Mouse (Mus musculus) Muller cell, postnatal 12 days (primary cell): Measurements from ENCODE around the gene Cpn2.

Experiments used
- DNase-seq: peaks from one replicate; pipeline ENCODE4 v3.0.0-alpha.2; 2015; ENCODE audit errors: inconsistent ontology term

Cpn2 gene

DNA sequence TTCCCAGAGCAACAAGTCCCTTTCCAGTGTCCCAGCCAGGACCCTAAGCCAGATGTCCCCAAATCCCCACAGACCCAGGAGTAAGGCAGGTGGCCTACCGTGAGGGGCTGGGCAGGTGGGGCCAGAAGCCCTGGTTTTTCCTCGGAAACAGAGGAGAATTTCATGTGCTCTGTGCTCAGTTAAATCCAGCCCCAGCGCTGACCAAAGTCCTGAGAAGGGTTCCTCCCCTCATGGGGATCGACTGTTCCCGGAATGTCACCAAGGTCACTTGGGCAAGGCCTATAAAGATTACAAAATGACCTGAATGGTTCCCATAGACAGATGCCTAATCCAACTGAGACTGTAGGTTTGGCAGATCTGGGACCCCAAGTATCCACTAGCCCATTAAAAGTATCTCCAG lies at the start of gene Cpn2:
TSS of gene Cpn2 (minus strand) at position 141 of the 400 bp plus-strand sequence.
- no peak for DNase-seq

DNA sequence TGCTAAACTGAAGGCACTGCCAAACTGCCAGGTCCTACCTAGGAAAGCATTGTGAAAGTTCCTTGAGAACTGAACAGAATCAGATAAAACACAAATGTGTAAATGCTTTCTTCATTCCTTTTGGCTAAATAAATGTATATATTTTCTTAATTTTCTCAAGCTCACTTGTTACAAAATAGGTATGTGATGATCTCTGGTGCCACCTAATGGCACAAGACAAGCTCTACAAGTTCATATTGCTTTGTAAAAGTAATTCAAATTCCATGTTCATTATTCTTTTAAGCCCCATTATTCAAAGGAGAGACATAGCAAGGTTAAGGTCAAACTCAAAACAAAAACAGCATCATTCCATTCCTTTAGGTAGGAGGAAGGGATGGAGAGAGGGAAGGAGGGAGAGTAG lies 46.9 kb upstream of the Cpn2 start:
- DNase-seq, result peak; percentile 17

DNA sequence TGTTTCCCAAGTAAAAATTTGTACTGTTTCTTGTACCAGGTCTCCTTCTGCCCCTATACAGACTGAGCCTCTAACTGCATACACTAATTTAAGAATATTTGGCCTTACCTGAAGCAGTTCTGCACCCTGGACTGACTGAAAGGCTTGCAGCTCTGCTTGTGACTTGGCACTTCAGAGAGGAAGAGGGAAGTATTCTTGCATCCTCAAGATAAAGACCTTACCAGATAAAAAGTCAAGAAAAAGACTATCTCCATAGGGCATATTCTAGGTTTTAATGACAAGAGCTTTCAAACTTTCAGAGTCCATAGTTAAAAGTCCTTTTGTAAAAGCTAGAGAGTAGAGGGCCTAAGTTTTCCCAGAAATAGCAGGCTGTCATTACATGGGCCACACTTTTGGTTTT lies 43.3 kb upstream of the Cpn2 start, which contains the start of gene Gp5:
TSS of gene Gp5 (minus strand) at position 133 of the 400 bp plus-strand sequence.
- no peak for DNase-seq

DNA sequence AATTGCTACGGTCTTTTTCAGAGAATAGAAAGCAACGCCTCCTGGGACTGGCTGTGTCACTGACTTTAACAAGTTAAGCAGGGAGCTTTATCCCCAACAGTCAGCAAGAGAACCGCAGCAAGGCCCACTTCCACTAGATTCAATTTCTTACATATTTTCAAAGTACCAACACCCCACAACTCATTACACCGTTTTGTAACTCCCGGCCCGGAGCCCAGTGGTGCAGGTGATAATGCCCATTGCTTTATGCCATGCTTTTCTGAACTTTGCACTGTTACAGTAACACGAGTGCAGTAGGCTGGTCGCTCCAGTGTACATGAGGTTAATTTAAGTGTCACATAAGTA lies 42.8 kb upstream of the Cpn2 start:
- DNase-seq, result no peak

DNA sequence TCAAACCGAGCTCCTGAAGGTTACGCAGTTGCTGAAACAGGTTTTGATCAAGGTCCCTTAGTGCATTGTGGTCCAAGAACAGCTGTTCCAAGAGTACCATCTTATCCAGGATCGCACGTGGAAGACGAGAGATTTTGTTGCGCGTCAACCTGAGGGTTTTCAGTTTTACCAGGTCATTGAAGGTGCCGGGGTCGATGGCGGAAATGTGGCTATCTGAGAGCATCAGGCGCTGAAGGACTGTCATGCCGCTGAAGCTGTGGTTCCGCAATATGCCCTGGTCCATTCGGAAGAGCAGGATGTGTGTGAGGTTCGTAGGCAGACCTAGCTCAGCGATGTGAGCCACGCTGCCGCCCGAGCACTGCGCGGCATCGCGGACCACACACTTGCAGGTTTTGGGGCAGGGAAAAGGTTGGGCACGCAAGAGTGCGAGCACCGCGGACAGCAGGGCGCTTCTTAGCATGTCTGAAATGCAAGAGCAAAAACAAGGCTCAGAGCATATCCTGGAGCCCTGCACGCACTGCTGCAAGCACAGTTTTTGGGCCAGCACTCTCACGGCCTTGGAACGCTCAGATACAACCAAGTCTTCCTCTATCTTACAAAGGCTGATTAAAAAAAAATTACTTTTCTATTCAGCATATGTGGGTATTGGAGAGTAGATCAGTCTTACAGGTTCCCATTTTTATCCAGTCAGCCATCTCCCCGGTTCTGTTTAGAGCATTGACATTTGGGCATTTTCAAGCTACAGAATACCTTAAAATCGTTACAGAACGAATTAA lies 42.3 kb upstream of the Cpn2 start:
- DNase-seq, result peak; percentile 17

DNA sequence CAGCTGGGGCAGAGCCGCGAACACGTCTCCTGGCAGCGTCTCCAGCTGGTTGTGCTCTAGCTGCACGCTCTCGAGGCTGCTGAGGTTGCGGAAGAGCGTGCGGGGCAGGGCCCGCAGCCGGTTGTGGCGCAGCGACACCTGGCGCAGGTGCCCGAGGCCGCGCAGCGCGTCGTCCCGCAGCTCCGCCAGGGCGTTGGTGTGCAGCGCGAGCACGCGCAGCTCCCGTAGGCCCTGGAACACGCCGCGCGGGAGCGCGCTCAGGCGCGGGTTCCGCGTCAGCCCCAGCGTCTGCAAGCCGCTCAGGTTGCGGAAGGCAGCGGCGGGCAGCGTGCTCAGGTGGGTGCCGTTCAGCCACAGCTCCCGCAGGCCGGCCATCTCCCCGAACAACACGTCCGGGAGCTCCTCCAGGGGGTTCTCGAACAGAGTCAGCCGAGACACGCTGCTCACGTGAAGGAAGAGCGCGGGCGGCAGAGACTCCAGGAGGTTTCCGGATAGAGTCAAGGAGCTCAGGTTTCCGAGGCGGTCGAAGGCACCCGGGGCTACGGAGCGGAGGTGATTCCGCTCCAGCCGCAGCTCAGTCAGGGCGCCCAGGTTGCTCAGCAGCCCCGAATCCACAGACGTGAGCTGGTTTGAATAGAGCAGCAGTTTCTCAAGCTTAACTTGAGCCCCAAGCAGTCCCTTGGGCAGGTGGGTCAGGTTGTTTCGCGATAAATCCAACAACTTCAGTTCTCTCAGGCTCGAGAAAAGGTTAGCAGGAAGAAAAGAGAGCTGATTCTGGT lies 41.5 kb upstream of the Cpn2 start:
- DNase-seq, result peak; percentile 54

DNA sequence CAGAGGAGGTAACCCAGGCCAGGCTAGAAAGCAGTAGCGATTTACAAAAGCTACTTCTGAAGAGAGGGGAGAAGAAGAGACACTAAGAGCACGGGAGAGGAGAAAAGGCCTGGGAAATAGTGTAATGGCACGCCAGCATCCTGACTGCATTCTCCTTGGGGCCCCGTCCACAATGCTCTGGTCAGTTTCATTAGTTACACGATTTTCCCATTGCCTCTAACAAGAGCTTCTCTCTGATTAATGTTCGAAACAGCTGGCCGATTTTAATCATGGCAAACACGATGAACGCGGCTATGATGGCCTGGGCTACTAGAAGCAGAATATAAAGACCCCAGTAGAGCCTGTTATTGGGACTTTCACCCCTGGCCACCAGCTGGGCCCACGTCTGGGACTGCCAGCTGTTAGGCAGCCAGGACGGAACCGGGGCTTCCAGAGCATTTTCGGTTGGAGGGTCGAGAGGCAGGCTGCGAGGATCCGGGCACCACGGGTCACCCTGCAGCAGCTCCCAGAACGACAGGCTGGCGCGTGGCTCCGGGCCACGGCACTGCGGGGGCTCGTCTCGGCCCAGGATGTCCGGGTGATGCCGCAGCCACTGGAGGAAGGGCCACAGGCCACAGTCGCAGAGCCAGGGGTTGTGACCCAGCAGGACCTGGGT lies 40.8 kb upstream of the Cpn2 start:
- no peak for DNase-seq

DNA sequence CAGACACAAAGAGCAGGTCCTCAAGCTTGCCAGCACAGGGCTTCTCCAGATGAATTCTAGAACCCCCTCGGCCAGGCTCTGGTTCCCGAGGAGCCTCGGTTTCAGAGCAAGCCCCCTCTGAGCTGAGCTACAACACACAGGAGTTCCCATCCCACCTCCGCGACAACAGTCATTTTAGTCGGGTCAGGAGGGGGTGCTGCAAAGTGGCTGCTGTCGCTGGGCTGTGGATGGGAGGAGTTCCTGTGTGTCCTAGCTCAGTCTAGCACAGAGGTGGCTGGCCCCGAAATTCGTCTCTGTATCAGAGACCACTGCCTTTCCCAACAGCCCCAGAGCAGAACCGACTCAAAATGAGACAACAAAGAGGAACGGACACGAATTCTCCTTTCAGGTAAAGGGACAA lies 40.0 kb upstream of the Cpn2 start:
- no peak for DNase-seq

DNA sequence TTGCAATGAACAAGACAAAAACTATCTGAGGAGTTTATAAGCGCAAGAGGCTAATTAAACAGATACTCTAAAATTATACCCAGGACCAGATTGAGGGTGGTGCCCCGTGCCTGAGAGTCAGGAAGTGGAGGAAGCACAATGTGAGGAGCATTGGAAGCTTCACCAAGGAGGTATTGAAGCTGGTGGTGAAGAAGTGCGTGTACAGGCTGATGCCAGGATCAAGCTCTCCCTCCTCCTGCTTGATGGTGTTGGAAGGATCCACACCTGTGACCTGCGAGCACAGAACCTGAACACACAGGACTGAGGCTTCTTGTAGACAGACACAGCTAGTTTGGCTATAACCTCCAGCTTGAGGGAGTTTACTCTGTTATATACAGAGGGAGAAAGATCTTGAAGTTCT lies 38.8 kb upstream of the Cpn2 start:
- no peak for DNase-seq

DNA sequence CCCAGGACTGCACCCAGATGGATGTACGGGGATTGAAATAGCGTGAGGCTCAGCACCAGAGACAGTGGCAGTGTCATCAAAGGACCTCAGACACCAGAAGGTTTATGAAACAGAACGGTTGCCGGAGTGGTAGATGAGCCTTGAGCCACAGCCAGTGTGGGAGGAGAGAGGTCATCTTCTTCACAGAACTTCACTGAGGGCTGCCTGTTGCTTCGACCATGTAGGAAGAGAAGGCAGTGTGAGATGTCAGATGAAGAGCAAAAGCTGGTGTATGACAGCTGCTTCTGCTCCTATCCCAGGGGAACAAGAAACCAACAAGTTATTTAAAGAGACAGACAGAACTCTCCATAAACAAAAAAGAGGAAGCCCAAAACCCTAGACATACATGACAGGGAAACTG lies 36.9 kb upstream of the Cpn2 start:
- DNase-seq, result no peak

DNA sequence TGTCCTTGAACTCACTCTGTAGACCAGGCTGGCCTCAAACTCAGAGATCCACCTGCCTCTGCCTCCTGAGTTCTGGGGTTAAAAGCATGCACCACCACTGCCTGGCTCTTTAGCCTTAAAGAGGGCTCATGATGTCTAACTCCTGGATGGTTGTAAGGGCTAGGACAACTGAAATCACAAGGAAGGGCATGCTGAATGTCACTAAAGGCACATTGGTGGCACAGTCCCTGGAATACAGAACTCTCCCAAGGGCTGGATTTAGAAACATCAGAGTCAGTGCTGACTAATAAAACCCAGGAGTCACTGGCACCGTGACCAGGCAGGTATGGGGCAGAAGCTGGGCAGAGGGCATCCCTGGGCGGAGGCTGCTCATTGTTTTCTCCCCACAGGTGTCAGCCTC lies 36.1 kb upstream of the Cpn2 start:
- DNase-seq, result no peak

DNA sequence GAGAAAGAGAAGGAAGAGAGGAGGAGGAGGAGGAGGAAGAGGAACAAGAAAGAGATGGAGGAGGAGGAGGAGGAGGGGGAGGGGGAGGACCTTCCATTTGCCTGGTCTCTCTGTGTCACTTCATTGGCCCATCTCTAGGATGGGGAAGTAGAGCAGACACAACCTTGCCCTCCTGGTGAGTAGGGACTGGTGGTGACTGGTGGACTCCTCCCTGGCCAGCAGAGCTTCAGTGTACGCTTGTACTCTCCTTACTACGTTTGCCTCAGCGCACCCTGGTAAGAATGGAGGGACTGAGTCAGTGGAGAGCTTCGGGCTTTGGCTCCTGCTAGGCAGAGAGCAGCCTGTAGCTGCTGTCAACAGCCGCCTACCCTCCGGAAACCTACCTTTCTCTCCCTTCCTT lies 35.4 kb upstream of the Cpn2 start:
- DNase-seq, result no peak

DNA sequence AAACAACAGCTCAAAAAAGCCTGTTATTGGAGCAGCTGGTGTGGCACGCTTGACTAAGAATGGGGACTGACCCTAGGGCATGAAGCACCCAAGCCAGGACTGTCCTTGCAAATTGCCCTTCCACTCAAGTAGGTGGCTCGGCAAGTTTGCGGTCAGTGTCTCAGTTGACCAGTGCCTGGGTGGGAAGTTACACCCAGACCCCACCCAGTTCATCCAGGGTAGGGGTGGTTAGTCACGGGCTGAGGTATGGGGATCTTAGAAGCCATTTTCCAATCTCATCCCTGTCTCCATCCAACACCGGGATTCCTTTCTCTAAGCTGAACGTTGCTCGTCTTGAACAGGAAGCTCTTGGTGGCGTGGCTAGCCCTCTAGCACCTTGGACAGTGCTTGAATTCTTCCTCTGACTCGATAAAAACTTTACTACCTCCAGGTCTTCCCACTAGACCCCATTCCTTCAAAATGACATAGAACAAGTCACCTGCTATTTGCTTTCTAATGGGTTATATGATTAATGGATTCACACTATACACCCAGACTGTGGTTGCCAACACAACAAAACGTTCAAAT lies 32.5 kb upstream of the Cpn2 start:
- DNase-seq, result no peak

DNA sequence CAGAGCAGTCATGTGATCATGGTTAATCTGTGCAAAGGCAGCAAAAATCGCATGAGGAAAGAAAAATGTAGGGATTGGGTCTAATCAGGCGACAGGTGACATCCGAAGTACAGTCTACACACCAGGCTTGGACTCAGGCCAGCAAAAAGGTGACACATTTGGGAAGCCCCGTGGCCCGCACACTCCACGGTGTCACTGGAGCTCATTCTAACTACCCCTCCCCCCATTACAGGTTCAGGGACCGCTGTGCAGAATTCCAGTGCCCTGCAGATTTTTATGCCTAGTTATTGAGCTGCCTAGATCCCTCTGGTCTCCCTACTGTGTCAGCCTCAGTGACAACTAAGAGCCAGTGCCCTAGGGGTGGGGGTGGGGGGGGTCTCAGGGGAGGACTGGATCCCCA lies 30.2 kb upstream of the Cpn2 start:
- DNase-seq, result no peak

DNA sequence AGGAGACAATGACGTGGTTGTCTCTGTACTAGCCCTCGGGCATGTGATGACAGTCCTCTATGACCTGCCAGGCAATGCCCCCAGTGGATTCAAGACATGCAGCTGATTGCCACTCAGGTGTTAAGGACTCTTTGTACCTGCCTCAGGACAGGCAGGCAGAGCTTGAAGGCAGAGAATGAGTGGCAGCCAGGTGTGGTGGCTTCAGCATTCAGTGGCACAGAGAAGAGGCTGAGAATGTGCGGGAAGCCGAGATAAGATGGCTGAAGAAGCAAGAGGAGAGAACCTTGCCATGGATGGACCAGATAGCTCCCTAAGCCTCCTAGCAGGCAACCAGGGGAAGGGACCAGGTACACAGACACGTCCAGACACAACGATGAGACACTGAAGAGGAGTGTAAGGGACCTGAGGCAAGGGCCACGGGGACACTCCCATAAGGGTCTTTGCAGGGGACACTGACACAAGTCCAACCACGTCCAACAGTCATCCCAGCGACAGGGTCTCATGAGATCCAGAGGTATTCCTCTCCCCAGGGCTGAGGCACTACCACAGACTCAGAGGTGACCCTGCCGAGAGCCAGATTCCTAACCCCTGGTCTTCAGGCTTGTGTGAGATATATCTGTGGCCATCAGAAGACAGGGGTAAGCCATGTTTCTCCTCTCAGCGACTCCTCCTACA lies 29.4 kb upstream of the Cpn2 start:
- no peak for DNase-seq

DNA sequence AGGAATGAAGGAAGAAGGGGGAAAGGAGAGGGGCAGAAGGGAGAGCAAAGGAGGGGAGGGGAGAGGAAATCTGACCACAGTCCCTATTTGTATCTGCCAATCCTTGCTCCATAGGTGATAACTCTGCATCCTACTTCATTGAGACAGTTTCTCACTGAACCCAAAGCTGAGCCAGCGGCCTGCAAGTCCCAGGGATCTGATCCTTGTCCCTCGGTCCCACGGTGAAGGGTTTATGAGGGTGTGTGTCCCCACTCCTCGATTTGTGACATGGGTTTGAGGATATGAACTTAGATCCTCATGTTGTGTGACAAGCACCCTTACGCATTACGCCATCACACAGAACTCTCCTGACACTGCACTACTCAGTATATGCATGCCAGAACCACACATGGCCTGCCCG lies 27.8 kb upstream of the Cpn2 start:
- no peak for DNase-seq

DNA sequence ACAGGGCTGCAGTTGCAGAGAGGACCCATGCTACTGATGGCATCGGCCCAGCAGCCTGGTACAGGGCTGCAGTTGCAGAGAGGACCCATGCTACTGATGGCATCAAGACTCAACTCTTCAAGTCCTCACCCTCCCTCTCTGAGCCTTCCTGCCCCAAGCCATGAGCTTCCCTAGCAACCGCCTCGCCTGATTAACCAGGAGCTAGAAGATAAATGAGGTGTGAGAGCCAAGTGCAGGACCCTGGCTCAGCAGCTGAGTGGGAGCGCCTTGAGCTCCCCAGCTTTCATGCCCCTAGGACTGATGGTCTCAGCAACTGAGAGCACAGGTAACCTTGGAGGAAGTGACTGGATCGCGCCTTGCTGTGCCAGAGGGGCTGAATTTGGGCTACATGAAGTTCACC lies 23.1 kb upstream of the Cpn2 start:
- no peak for DNase-seq

DNA sequence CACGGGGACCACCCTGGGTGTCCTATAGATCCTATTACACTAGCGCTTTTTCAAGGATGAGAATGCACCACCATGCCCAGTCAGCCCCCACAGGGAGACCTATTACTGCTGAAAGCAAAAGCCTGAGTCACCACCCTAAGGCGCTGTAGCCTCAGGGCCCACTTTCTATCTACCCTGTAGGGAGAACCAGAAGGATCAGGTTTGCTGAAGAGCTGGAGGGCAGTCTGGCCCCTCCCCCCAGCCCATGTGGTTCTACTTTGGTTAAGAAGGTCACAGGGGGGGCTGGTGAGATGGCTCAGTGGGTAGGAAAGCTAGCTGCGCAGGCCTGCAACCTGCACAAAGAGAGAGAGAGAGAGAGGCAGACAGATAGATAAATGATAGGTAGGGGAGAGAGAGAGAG lies 18.4 kb upstream of the Cpn2 start:
- no peak for DNase-seq

DNA sequence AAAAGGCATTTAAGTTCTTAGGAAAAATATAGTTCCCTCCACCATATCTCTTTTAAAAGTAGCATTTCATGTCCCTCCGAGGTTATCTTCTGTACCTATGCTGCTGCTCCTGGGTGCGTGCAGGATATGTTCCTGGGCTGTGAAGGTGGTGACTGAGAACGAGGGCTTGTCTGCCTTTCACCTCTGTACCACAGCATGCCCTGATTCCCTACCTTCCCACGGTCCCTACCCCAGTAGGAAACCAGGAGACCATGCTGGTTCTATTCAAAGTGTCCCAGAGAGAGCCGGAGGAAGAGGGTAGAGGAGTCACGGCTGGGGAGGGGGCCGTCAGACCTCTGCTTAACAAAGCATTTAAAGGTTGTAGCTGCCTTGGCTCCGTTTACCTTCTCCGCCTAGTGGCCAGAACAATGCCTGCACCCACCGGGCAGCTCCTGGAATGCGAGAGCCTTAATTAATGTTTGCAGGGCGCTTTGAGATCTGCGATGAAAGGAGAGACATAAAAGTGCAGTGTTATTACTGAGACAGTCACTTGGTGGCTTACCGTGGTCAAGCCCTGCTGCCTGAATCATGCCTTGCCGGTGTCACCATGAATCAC lies 16.5 kb upstream of the Cpn2 start:
- DNase-seq, result peak; percentile 66

DNA sequence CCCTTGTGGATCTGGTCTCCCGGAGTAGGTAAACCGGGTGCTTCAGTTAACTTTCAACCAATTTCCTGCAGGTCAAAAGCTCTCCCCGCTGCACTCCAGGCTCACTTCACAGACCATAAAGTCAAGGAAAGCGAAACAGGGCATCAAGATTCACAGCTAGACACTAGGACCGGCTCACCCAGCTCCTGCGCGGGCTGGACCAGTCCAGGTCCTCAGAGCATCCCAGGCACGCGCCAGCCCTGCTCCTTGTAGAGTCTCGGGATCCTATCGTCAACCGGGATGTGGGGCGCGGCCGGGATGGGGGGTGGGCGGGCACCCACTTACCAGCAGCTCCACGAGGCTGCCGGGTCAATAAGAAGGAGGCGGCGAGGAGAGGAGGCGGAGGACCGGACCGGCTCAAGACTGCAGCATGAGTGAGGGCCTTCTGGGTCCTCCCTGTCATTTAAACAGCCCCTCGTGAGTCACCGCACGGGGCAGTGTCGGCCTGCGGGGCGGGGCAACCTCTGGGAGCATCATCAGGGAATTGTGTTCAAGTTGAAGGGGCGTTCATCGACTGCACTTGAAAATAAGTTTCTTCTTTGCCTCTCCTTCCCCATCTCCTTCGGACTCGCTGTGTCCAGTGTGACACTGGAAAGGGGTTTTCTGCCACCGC lies 15.7 kb upstream of the Cpn2 start, which contains the start of gene Lrrc15:
TSS of gene Lrrc15 (minus strand) at position 413 of the 652 bp plus-strand sequence.
- peak; percentile 55 for DNase-seq
